Mouse (Mus musculus): ENCODE data around the gene Macf1. TPM values are rescaled to one million over a fixed set of nuclear protein-coding genes. Genes with fewer than 3 reads are reported as not detected.

Gene Macf1
- polyA plus RNA-seq, 1 experiment from 2014 or later = 37.1 TPM

DNA sequence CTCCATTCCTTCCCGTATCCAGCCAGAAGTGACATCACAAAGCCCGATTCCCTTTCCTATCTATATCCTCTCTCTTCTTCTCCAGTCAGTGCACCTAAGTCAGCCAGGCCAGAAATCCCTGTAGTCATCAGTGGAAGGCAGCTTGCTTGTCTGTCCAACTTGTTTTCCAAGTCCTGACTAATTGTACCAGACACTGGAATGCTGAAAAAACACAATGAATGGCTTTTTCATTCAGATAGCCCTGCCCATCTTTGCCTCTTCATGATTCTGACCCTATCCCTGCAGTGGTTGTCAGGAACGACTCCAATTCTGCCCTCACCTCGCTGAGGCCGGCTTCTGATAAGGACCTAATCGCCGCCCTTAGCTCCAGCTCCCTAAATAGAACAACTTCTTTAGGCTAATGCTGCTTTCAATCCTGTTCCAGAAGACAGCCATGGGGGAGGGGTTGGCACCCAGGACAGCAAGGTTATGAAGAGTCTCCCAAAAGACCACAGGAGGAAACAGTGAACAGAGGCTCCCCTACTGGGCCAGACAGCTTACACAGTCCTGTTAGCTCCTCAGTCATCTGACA lies 118.8 kb downstream of the Macf1 start:
- Histone ChIP-seq H3K4me2 (replicated peaks; ENCODE audit: low read depth, low read length) (no peak overlapping the region), H3K27ac (ENCODE audit: low read length) (no peak overlapping the region), H3K36me3 (ENCODE audit: insufficient read depth, low read length) (no peaks in the 10 kb centered on the region), H3K9ac (replicated peaks; ENCODE audit: low read length) (no peak overlapping the region), H3K9me3 (ENCODE audit: low read length) (no peaks in the 10 kb centered on the region), H3K27me3 (ENCODE audit: insufficient read depth, low read length) (no peaks in the 10 kb centered on the region), H3K4me3 (ENCODE audit: low read length) (no peak overlapping the region), H3K4me1 (ENCODE audit: insufficient read depth, low read length) (peaks cover 22% of the 10 kb centered on the region)
- 51% methylated on average over 7 of the region's 7 CpGs for WGBS
- no peak for ATAC-seq (ENCODE audit: low FRiP score, low TSS enrichment)

DNA sequence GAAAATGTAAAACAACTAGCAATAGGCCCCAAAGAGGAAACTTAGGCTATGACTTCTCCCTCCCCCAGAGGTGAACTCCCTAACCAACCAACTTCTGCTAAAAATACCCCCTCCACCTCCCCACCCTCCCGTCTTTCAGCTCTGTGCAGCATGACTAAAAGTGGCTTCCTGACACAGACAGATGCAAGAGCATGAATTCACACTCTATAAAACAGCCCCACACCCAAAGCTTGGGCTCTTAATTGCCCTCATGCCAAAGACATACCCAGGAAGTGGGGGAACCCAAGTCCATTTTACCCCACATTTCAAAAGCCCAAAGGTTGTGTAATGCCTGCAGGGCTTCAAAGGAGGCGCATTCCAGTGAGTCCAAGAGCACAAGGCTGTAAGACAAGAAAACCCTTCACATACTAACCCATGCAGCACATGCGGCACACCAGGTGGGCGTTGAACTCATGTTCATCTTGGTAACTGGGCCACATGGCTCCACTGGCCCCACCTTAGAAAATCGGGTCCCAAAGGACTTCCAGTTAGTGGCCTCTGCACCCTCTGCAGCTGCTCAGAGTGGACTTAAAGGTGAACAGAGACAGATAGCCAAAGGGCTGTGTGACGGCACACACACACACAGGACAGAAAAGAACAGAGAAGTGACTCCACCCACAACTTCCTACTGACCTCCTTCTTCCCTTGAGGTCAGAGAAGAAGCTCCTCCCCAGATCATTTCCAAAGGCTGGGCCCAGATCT lies 119.9 kb downstream of the Macf1 start:
- Histone ChIP-seq H3K9me3 (ENCODE audit: low read length) (no peaks in the 10 kb centered on the region), H3K4me2 (replicated peaks; ENCODE audit: low read depth, low read length) (no peak overlapping the region), H3K4me1 (ENCODE audit: insufficient read depth, low read length) (peaks cover 22% of the 10 kb centered on the region), H3K27ac (ENCODE audit: low read length) (no peak overlapping the region), H3K4me3 (ENCODE audit: low read length) (no peak overlapping the region), H3K9ac (replicated peaks; ENCODE audit: low read length) (no peak overlapping the region), H3K27me3 (ENCODE audit: insufficient read depth, low read length) (no peaks in the 10 kb centered on the region), H3K36me3 (ENCODE audit: insufficient read depth, low read length) (no peaks in the 10 kb centered on the region)
- ATAC-seq (ENCODE audit: low FRiP score, low TSS enrichment) = peak; percentile 23; the same call in 1 of the 2 replicates
- 56% methylated on average over 6 of the region's 6 CpGs for WGBS

DNA sequence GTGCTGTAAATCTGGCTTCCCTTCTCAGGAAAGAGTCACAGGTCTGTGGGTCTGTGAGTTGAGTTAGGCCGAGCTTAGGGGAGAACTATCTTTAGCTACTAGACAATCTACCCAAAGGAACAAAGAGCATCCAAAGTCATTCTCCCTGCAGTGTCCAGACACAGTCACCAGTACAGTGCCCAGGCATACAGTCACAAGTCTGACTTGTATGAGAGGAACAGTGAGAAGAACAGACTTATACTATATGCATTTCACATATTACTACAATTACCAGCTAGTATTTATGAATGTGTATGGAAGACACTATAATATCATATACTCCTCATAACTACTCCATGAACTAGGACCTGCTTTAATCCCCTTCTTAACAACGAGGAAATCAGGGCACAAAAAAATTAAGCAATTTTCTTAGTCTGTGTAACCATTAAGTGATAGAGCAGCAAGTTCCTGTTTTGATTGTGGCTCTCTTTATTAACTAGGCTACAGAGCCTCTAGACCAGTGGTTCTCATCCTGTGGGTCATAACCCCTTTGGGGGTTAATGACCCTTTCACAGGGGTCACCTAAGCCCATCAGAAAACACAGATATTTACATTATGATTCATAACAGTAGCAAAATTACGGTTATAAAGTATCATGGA lies 121.9 kb downstream of the Macf1 start:
- Histone ChIP-seq H3K4me2 (replicated peaks; ENCODE audit: low read depth, low read length) (no peak overlapping the region), H3K9me3 (ENCODE audit: low read length) (no peaks in the 10 kb centered on the region), H3K4me1 (ENCODE audit: insufficient read depth, low read length) (peaks cover 22% of the 10 kb centered on the region), H3K9ac (replicated peaks; ENCODE audit: low read length) (no peak overlapping the region), H3K27me3 (ENCODE audit: insufficient read depth, low read length) (no peaks in the 10 kb centered on the region), H3K4me3 (ENCODE audit: low read length) (no peak overlapping the region), H3K27ac (ENCODE audit: low read length) (no peak overlapping the region), H3K36me3 (ENCODE audit: insufficient read depth, low read length) (no peaks in the 10 kb centered on the region)
- ATAC-seq (ENCODE audit: low FRiP score, low TSS enrichment) = no peak
- 72% methylated on average over 3 of the region's 3 CpGs for WGBS

DNA sequence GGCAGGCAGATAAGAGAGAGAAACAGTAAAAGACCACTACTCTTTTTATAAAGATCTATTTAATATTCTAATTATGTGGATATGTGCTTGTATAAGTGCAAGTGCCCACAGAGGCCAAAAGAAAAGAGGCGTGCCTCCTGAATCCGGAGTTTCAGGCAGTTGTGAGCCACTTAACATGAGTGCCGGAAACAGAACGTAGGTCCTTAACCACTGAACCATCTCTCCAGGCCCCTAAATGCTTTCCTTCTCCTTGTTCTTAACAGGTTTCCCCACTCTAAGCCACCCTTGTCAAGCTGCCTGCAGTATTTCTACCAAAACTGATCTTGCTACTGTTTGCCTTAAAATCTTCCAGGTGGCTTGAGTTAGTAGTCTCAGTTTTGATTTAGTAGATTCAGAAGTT lies 123.3 kb downstream of the Macf1 start:
- H3K27ac ChIP-seq (ENCODE audit: low read length) = no peak overlapping the region
- peaks cover 22% of the 10 kb centered on the region for H3K4me1 ChIP-seq (ENCODE audit: insufficient read depth, low read length)
- H3K4me3 ChIP-seq (ENCODE audit: low read length) = no peak overlapping the region
- H3K4me2 ChIP-seq (replicated peaks; ENCODE audit: low read depth, low read length) = no peak overlapping the region
- no peak overlapping the region for H3K9ac ChIP-seq (replicated peaks; ENCODE audit: low read length)
- H3K27me3 ChIP-seq (ENCODE audit: insufficient read depth, low read length) = no peaks in the 10 kb centered on the region
- no peaks in the 10 kb centered on the region for H3K9me3 ChIP-seq (ENCODE audit: low read length)
- no peaks in the 10 kb centered on the region for H3K36me3 ChIP-seq (ENCODE audit: insufficient read depth, low read length)
- 93% methylated on average over 4 of the region's 4 CpGs for WGBS
- no peak for ATAC-seq (ENCODE audit: low FRiP score, low TSS enrichment)

DNA sequence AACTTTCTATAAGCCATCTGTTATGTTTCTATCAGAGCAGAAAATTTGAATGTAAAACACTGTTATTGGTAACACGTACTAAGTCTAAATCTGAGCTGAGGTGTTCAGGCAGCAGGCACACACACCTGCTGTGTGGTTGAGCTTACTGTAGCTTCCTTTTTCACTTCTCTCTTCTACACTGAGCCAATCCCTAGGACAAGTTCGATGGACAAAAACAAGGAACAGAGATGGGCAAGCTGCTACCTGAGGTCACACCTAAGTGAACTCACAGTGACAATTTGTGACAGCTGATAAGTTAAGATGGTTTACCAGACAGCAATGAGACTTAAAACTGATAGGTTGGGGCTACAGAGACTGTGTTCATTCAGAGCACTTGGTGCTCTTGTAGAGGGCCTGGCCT lies 125.7 kb downstream of the Macf1 start:
- Histone ChIP-seq H3K27me3 (ENCODE audit: insufficient read depth, low read length) (no peaks in the 10 kb centered on the region), H3K36me3 (ENCODE audit: insufficient read depth, low read length) (no peaks in the 10 kb centered on the region), H3K4me3 (ENCODE audit: low read length) (no peak overlapping the region), H3K9me3 (ENCODE audit: low read length) (no peaks in the 10 kb centered on the region), H3K4me1 (ENCODE audit: insufficient read depth, low read length) (no peaks in the 10 kb centered on the region), H3K4me2 (replicated peaks; ENCODE audit: low read depth, low read length) (no peak overlapping the region), H3K27ac (ENCODE audit: low read length) (no peak overlapping the region), H3K9ac (replicated peaks; ENCODE audit: low read length) (no peak overlapping the region)
- 95% methylated on average over 2 of the region's 2 CpGs for WGBS
- ATAC-seq (ENCODE audit: low FRiP score, low TSS enrichment) = no peak

DNA sequence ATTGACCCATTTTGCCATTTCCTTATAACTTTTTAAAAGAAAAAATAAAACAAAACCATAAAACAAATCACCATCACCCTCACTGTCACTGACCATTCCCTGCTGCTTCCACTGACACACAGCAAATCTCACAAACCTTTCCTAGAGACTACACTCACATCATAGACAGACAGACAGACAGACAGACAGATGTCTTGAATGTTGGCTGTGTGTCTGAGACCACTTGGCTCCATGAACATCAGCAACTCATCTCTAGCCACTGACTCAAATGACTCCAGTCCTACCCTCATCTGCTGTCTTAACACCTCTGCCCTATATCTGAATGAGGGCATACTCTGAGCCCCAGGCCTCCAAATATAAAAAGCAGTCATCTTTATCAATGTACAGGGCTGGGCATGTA lies 128.9 kb downstream of the Macf1 start:
- no peaks in the 10 kb centered on the region for H3K36me3 ChIP-seq (ENCODE audit: insufficient read depth, low read length)
- no peak for ATAC-seq (ENCODE audit: low FRiP score, low TSS enrichment)
- no peak overlapping the region for H3K4me3 ChIP-seq (ENCODE audit: low read length)
- no peak overlapping the region for H3K9ac ChIP-seq (replicated peaks; ENCODE audit: low read length)
- H3K9me3 ChIP-seq (ENCODE audit: low read length) = no peaks in the 10 kb centered on the region
- no peaks in the 10 kb centered on the region for H3K27me3 ChIP-seq (ENCODE audit: insufficient read depth, low read length)
- H3K4me1 ChIP-seq (ENCODE audit: insufficient read depth, low read length) = peaks cover 4% of the 10 kb centered on the region
- no peak overlapping the region for H3K27ac ChIP-seq (ENCODE audit: low read length)
- no peak overlapping the region for H3K4me2 ChIP-seq (replicated peaks; ENCODE audit: low read depth, low read length)

DNA sequence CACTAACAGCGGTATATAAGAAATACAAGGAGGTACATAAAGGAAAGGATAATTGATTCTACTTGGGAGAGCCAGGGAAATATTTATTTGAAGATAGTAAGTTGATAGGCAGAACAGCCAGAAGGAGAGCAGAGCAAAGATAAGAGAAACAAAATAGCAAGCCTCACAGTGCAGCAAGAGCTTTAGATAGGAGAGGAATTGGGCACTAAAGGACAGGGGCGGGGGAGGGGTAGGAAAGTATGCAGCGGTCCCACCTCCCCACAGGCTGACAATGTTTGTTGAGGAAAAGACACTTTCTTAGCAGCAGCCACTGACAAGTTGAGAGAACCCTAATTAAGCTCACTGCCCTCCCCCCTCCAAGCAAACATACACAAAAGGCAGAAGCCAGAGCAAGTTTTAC lies 131.5 kb downstream of the Macf1 start:
- H3K4me1 ChIP-seq (ENCODE audit: insufficient read depth, low read length) = peaks cover 4% of the 10 kb centered on the region
- H3K9ac ChIP-seq (replicated peaks; ENCODE audit: low read length) = no peak overlapping the region
- H3K9me3 ChIP-seq (ENCODE audit: low read length) = no peaks in the 10 kb centered on the region
- 0 out of 2 replicates have a peak, but pooled peaks cover 3% of the 10 kb centered on the region for H3K36me3 ChIP-seq (ENCODE audit: insufficient read depth, low read length)
- H3K27me3 ChIP-seq (ENCODE audit: insufficient read depth, low read length) = no peaks in the 10 kb centered on the region
- no peak for ATAC-seq (ENCODE audit: low FRiP score, low TSS enrichment)
- no peak overlapping the region for H3K4me2 ChIP-seq (replicated peaks; ENCODE audit: low read depth, low read length)
- WGBS = 49% methylated on average over 3 of the region's 3 CpGs
- no peak overlapping the region for H3K27ac ChIP-seq (ENCODE audit: low read length)
- H3K4me3 ChIP-seq (ENCODE audit: low read length) = no peak overlapping the region

DNA sequence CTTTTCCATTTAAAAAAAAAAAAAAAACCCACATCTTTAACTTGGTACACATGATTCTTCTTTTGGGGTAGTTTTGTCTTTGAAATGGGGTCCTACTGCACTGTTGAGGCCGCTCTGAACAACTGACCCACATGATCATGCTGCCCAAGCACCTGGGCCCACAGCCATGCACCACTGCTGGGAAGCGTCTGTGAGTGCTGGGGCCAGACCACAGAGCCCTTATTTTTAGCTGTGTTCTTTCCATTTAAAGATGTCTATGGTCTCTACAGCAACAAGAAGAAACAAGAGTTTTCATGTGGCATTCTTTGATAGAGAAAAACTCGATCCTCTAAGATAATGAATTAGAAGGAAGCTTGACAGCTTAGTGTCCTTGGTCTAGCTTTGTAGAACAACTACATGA lies 135.8 kb downstream of the Macf1 start:
- 94% methylated on average over 3 of the region's 3 CpGs for WGBS
- Histone ChIP-seq H3K36me3 (ENCODE audit: insufficient read depth, low read length) (0 out of 2 replicates have a peak, but pooled peaks cover 8% of the 10 kb centered on the region), H3K4me3 (ENCODE audit: low read length) (no peak overlapping the region), H3K9me3 (ENCODE audit: low read length) (no peaks in the 10 kb centered on the region), H3K27ac (ENCODE audit: low read length) (no peak overlapping the region), H3K27me3 (ENCODE audit: insufficient read depth, low read length) (no peaks in the 10 kb centered on the region), H3K9ac (replicated peaks; ENCODE audit: low read length) (no peak overlapping the region), H3K4me1 (ENCODE audit: insufficient read depth, low read length) (peaks cover 4% of the 10 kb centered on the region), H3K4me2 (replicated peaks; ENCODE audit: low read depth, low read length) (no peak overlapping the region)
- ATAC-seq (ENCODE audit: low FRiP score, low TSS enrichment) = no peak

DNA sequence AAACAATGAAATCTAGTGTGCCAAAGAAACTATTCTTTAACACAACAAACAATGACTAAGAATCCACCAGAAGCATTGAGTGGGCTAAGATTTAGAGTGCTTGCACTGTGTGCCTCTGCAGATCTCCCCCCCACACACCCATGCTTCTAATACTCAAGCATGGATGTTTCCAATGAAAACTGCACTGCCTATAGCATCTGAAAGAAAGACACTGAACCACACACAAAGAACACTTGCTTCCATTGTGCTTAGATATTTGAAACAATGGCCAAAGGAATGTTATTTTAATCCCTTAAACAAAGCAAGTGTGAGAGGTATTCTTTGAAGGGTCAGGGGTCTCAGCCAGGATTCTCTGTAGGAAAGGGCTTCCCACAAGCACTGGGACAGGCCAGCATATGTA lies 140.5 kb downstream of the Macf1 start:
- H3K27ac ChIP-seq (ENCODE audit: low read length) = no peak overlapping the region
- 0 out of 2 replicates have a peak, but pooled peaks cover 5% of the 10 kb centered on the region for H3K36me3 ChIP-seq (ENCODE audit: insufficient read depth, low read length)
- H3K9ac ChIP-seq (replicated peaks; ENCODE audit: low read length) = no peak overlapping the region
- H3K9me3 ChIP-seq (ENCODE audit: low read length) = no peaks in the 10 kb centered on the region
- ATAC-seq (ENCODE audit: low FRiP score, low TSS enrichment) = no peak
- no peak overlapping the region for H3K4me2 ChIP-seq (replicated peaks; ENCODE audit: low read depth, low read length)
- no peaks in the 10 kb centered on the region for H3K27me3 ChIP-seq (ENCODE audit: insufficient read depth, low read length)
- no peaks in the 10 kb centered on the region for H3K4me1 ChIP-seq (ENCODE audit: insufficient read depth, low read length)
- H3K4me3 ChIP-seq (ENCODE audit: low read length) = no peak overlapping the region

DNA sequence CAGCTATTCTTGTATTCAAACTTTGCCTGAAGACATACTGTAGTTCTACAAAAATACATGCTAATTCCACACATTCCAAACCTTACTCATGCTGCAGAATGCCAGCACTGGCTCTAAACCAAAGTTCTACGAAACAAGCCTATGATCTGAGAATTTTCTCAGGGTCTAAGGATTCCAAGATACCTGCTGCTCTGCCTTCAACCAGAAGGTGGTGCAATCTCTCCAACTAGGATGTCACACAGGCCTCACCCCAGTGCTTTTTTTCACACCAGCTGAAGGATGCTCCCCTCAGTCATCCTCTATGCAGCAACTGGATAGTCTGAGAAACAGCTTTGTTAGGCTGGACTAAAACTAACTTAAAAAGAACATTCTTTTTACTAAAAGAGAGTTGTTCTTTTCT lies 148.9 kb downstream of the Macf1 start:
- Histone ChIP-seq H3K4me2 (replicated peaks; ENCODE audit: low read depth, low read length) (no peak overlapping the region), H3K9ac (replicated peaks; ENCODE audit: low read length) (no peak overlapping the region), H3K27ac (ENCODE audit: low read length) (no peak overlapping the region), H3K27me3 (ENCODE audit: insufficient read depth, low read length) (no peaks in the 10 kb centered on the region), H3K36me3 (ENCODE audit: insufficient read depth, low read length) (no peaks in the 10 kb centered on the region), H3K4me3 (ENCODE audit: low read length) (no peak overlapping the region), H3K4me1 (ENCODE audit: insufficient read depth, low read length) (no peaks in the 10 kb centered on the region), H3K9me3 (ENCODE audit: low read length) (no peaks in the 10 kb centered on the region)
- 0 out of 2 replicates have a peak, but pooled peaks have one; percentile 63 for ATAC-seq (ENCODE audit: low FRiP score, low TSS enrichment)
- WGBS = 34% methylated on average over 1 of the region's 1 CpGs

Data from kidney, embryonic 16.5 days (tissue).